Mouse (Mus musculus) E14TG2a.4 (cell line): ENCODE measurements around the gene Wap.
"Not testable (repeated sequence)": the region's sequence is repeated elsewhere in the genome, so short reads cannot be mapped to it uniquely, and the experiment has no call there.

Experiments
- H3K27me3 ChIP-seq: 2 replicates; pipeline ENCODE4 v1.6.1; 2014; ENCODE audit warnings: low read length, control low read depth; ENCODE audit not compliant: insufficient read depth
- H3K36me3 ChIP-seq: 2 replicates; pipeline ENCODE4 v1.6.1; 2014; ENCODE audit warnings: low read length, control low read depth; ENCODE audit not compliant: insufficient read depth
- H3K4me1 ChIP-seq: replicated peaks from 2 replicates; pipeline ENCODE4 v1.6.1; 2014; ENCODE audit warnings: low read depth, low read length, control low read depth
- H3K4me3 ChIP-seq: replicated peaks from 2 replicates; pipeline ENCODE4 v1.5.1; 2014; ENCODE audit warnings: mild to moderate bottlenecking, low read length
- H3K9me3 ChIP-seq: 2 replicates; pipeline ENCODE4 v1.6.1; 2014; ENCODE audit warnings: low read length, control low read depth
- CTCF ChIP-seq: conservative IDR thresholded peaks from 2 replicates; pipeline ENCODE4 v1.5.1; 2014; ENCODE audit warnings: low read length
- NANOG ChIP-seq: IDR thresholded peaks from 2 replicates; pipeline ENCODE4 v1.6.1; 2014; ENCODE audit warnings: borderline replicate concordance, low read length, mixed read lengths
- POU5F1 ChIP-seq: IDR thresholded peaks from 2 replicates; pipeline ENCODE4 v1.6.1; 2014; ENCODE audit warnings: low read length, borderline replicate concordance

Wap gene

GRCm38 (mm10) chr11:6670826-6671225 is 32.4 kb upstream of the Wap start:
- Histone ChIP-seq H3K9me3 (no peaks in the 10 kb centered on the region; the same call in 1 of the 2 replicates), H3K4me1 (peaks cover 15% of the 10 kb centered on the region), H3K4me3 (no peak overlapping the region), H3K36me3 (0 out of 2 replicates have a peak, but pooled peaks cover 3% of the 10 kb centered on the region), H3K27me3 (no peaks in the 10 kb centered on the region)
- TF ChIP-seq CTCF (no peak), NANOG (no peak), POU5F1 (no peak)

- H3K4me1 ChIP-seq = peaks cover 7% of the 10 kb centered on the region
These were observed 31.6 kb upstream of the Wap start for GRCm38 (mm10) chr11:6670044-6670443.

GRCm38 (mm10) chr11:6669041-6669440 is 30.6 kb upstream of the Wap start:
- 0 out of 2 replicates have a peak, but pooled peaks cover 1% of the 10 kb centered on the region for H3K27me3 ChIP-seq
- peaks cover 3% of the 10 kb centered on the region; the same call in 1 of the 2 replicates for H3K9me3 ChIP-seq
- H3K4me1 ChIP-seq = no peaks in the 10 kb centered on the region; the same call in 1 of the 2 replicates
- H3K36me3 ChIP-seq = no peaks in the 10 kb centered on the region
- TF ChIP-seq NANOG (no peak), POU5F1 (no peak), CTCF (no peak)
- H3K4me3 ChIP-seq = no peak overlapping the region

More at GRCm38 (mm10) chr11:6670044-6670443, 31.6 kb upstream of the Wap start:
- Histone ChIP-seq H3K27me3 (no peaks in the 10 kb centered on the region), H3K4me3 (no peak overlapping the region), H3K36me3 (0 out of 2 replicates have a peak, but pooled peaks cover 3% of the 10 kb centered on the region), H3K9me3 (peaks cover 3% of the 10 kb centered on the region; the same call in 1 of the 2 replicates)
- TF ChIP-seq POU5F1 (no peak), CTCF (peak; percentile 11; the same call in 1 of the 2 replicates)

DNA sequence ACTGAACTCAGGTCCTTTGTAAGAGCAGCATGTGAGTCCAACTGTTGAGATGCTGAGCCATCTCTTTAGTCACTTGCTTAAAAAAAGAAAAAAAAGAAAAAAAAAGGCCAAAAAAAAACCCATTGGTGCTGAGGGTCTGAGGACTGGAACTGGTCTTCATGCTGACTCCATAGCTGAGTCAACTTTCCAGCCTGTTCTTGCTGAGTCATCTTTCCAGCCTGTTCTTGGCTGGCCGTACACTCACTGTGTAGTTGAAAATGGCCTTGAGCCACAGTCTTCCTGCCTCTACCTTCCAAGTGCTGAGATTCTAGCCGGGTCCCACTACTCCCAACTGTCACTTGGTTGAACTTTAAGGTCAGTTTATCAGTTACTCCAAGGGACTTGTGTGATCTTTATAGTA is 28.2 kb upstream of the Wap start:
- TF ChIP-seq NANOG (no peak), CTCF (no peak), POU5F1 (no peak)

DNA sequence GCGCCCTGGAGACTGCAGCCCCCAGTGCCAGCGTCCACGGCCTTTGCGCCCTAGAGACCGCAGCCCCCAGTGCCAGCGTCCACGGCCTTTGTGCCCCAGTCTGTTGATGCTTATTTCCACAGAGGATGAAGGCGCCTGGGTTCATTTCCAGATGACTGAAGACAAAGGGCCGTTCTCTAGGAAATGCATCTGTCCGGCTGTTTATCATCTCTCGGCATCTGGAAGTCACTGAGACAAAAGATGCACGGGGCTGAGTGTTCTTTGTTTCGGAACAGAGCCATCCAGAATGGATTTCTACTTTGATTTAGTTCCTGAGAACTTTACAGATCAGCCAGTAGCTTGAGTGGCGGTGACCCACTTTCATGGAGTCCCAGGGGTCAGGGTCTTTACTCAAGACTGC is 22.8 kb upstream of the Wap start:
- Histone ChIP-seq H3K4me3 (peak overlapping the region; percentile 73), H3K4me1 (peaks cover 41% of the 10 kb centered on the region), H3K27me3 (peaks cover 15% of the 10 kb centered on the region), H3K36me3 (no peaks in the 10 kb centered on the region), H3K9me3 (peaks cover 3% of the 10 kb centered on the region; the same call in 1 of the 2 replicates)
- TF ChIP-seq CTCF (no peak), POU5F1 (no peak), NANOG (no peak)

More for the DNA sequence above, 28.2 kb upstream of the Wap start:
- Histone ChIP-seq H3K36me3 (no peaks in the 10 kb centered on the region), H3K4me1 (peaks cover 1% of the 10 kb centered on the region), H3K4me3 (no peak overlapping the region), H3K27me3 (peaks cover 6% of the 10 kb centered on the region; the same call in 1 of the 2 replicates), H3K9me3 (peaks cover 3% of the 10 kb centered on the region; the same call in 1 of the 2 replicates)

- TF ChIP-seq CTCF = no peak
- TF ChIP-seq POU5F1 = no peak
- TF ChIP-seq NANOG = no peak
- peaks cover 16% of the 10 kb centered on the region for H3K27me3 ChIP-seq
- peaks cover 42% of the 10 kb centered on the region for H3K4me1 ChIP-seq
- H3K9me3 ChIP-seq = no peaks in the 10 kb centered on the region
- peak within 1 kb of the TSS; percentile 73 for H3K4me3 ChIP-seq
- no peaks in the 10 kb centered on the region for H3K36me3 ChIP-seq
These were observed 19.8 kb upstream of the Wap start, which contains the start of gene Ramp3 for GRCm38 (mm10) chr11:6658271-6658670. Ramp3 (plus strand) TSS chr11:6658521.

GRCm38 (mm10) chr11:6654903-6655302 is 16.5 kb upstream of the Wap start:
- peaks cover 13% of the 10 kb centered on the region for H3K27me3 ChIP-seq
- no peaks in the 10 kb centered on the region for H3K36me3 ChIP-seq
- TF ChIP-seq NANOG (no peak), CTCF (peak; percentile 42), POU5F1 (no peak)
- no peaks in the 10 kb centered on the region for H3K9me3 ChIP-seq
- peaks cover 25% of the 10 kb centered on the region for H3K4me1 ChIP-seq
- H3K4me3 ChIP-seq = no peak overlapping the region

DNA sequence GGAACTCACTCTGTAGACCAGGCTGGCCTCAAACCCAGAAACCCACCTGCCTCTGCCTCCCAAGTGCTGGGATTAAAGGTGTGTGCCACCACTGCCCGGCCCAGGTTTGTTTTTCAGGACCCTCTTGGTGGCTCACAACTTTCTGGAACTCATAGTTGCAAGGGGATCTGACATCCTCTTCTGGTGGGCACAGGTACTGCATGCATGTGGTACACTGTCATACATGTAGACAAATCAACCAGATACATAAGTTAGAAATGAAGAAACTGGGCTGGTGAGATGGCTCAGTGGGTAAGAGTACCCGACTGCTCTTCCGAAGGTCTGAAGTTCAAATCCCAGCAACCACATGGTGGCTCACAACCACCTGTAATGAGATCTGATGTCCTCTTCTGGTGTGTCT is 14.5 kb upstream of the Wap start:
- TF ChIP-seq CTCF = peak; percentile 82
- H3K27me3 ChIP-seq, H3K9me3 ChIP-seq, H3K36me3 ChIP-seq, H3K4me3 ChIP-seq, H3K4me1 ChIP-seq: not testable (repeated sequence)

- H3K4me1 ChIP-seq = peaks cover 7% of the 10 kb centered on the region; the same call in 1 of the 2 replicates
- H3K4me3 ChIP-seq = no peak overlapping the region
- no peaks in the 10 kb centered on the region for H3K36me3 ChIP-seq
- no peaks in the 10 kb centered on the region for H3K9me3 ChIP-seq
- TF ChIP-seq CTCF = no peak
- no peak for TF ChIP-seq NANOG
- TF ChIP-seq POU5F1 = no peak
- 0 out of 2 replicates have a peak, but pooled peaks cover 3% of the 10 kb centered on the region for H3K27me3 ChIP-seq
These were observed 12.1 kb upstream of the Wap start for GRCm38 (mm10) chr11:6650519-6650918.
